Mouse (Mus musculus): ENCODE measurements around the gene Lypla2. TPM values are rescaled to one million over a fixed set of nuclear protein-coding genes. Genes with fewer than 3 reads are reported as not detected.

The Lypla2 gene
- polyA plus RNA-seq, 1 experiment from 2014 or later = 90.3 TPM

DNA sequence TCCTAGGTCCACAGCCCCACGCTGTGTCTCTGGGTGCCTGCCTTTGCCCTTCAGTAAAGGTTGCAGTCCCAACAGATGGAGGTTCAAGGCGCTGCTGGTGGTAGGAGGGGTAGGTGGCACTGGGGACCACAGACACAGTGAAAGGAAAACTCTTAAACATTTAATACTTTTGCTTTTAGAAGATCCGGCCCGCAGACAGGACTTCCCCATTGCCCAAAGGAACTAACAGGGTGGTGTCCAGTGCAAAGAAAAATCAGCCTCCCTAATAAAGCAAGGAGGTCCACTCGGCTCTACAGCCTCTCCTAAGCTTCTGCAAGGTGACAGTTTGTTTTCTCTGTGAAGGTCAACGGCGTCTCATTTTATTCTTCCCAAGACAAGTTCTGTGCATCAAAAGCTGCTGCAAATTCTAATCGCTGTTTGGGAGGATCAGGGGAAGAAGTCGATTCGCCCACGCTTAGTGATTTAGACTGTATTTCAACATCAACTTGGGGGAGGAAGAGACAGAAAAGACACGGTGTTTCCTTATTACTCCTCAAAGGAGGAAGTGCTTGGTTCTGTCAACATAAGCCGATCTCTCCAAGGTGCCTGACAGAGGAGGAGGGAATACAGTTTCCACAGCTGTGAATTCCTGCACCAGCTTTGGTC, 53.7 kb downstream of the Lypla2 start:
- no peak for TF ChIP-seq CTCF (IDR thresholded peaks at IDR 0.05; ENCODE audit: low read depth)
- Histone ChIP-seq H3K4me2 (replicated peaks; ENCODE audit: low read depth) (peak overlapping the region; percentile 39), H3K36me3 (ENCODE audit: control insufficient read depth, insufficient read depth) (peaks cover 7% of the 10 kb centered on the region), H3K4me3 (ENCODE audit: low read depth, low read length) (no peak overlapping the region), H3K4me1 (replicated peaks; ENCODE audit: control insufficient read depth, insufficient read depth, low read length) (peaks cover 14% of the 10 kb centered on the region), H3K27me3 (replicated peaks; ENCODE audit: control insufficient read depth, insufficient read depth, low read length) (no peaks in the 10 kb centered on the region), H3K27ac (ENCODE audit: low read depth, low read length) (peak overlapping the region; percentile 92), H3K9ac (ENCODE audit: low read depth, low read length) (no peak overlapping the region), H3K9me3 (ENCODE audit: control insufficient read depth) (no peaks in the 10 kb centered on the region)
- ATAC-seq = peak; percentile 76
- 48% methylated on average over 13 of the region's 13 CpGs for WGBS

Other genes with a start within 250 kb of the Lypla2 start
- 7.7 and 7.8 TPM in 2 replicates for gene Il22ra1, start 244.5 kb downstream of the Lypla2 start, polyA plus RNA-seq (2015; fragmentation: Nextera tagmentation; extraction: Ambion mirVana)
- 0.66 and 0.72 TPM in 2 replicates for gene Myom3, start 212.9 kb downstream of the Lypla2 start, polyA plus RNA-seq (2015; fragmentation: Nextera tagmentation; extraction: Ambion mirVana)
- 84.2 and 89.2 TPM in 2 replicates for gene Srsf10, start 116.9 kb downstream of the Lypla2 start, polyA plus RNA-seq (2015; fragmentation: Nextera tagmentation; extraction: Ambion mirVana)
- gene Pnrc2, start 98.8 kb downstream of the Lypla2 start, polyA plus RNA-seq (2015; fragmentation: Nextera tagmentation; extraction: Ambion mirVana) = 103 and 114 TPM in 2 replicates
- 0.14 and 0.24 TPM in 2 replicates for gene Cnr2, start 77.2 kb downstream of the Lypla2 start, polyA plus RNA-seq (2015; fragmentation: Nextera tagmentation; extraction: Ambion mirVana)
- gene Fuca1, start 51.9 kb downstream of the Lypla2 start, polyA plus RNA-seq (2015; fragmentation: Nextera tagmentation; extraction: Ambion mirVana) = 717 and 739 TPM in 2 replicates
- gene Hmgcl, start 26.2 kb downstream of the Lypla2 start, polyA plus RNA-seq (2015; fragmentation: Nextera tagmentation; extraction: Ambion mirVana) = 232 and 235 TPM in 2 replicates
- gene Gale, start 8.9 kb downstream of the Lypla2 start, polyA plus RNA-seq (2015; fragmentation: Nextera tagmentation; extraction: Ambion mirVana) = 99.5 and 131 TPM in 2 replicates
- 56.7 and 57.7 TPM in 2 replicates for gene Pithd1, start 14.6 kb upstream of the Lypla2 start, polyA plus RNA-seq (2015; fragmentation: Nextera tagmentation; extraction: Ambion mirVana)
- 17.1 and 18.3 TPM in 2 replicates for gene Eloa, start 49.1 kb upstream of the Lypla2 start, polyA plus RNA-seq (2015; fragmentation: Nextera tagmentation; extraction: Ambion mirVana)
- gene Rpl11, start 80.8 kb upstream of the Lypla2 start, polyA plus RNA-seq (2015; fragmentation: Nextera tagmentation; extraction: Ambion mirVana) = 268 and 276 TPM in 2 replicates
- 106 and 118 TPM in 2 replicates for gene Id3, start 170.9 kb upstream of the Lypla2 start, polyA plus RNA-seq (2015; fragmentation: Nextera tagmentation; extraction: Ambion mirVana)
- gene E2f2, start 199.8 kb upstream of the Lypla2 start, polyA plus RNA-seq (2015; fragmentation: Nextera tagmentation; extraction: Ambion mirVana) = 4.1 and 4.2 TPM in 2 replicates
- gene Asap3, start 233.7 kb upstream of the Lypla2 start, polyA plus RNA-seq (2015; fragmentation: Nextera tagmentation; extraction: Ambion mirVana) = 0.95 and 1.1 TPM in 2 replicates

Data from intestine, postnatal 0 days (tissue).